Mouse (Mus musculus) neutrophil, adult 59 days (primary cell): ENCODE results near the gene Vmn2r56. TPM values are rescaled to one million over a fixed set of nuclear protein-coding genes. Genes with fewer than 3 reads are reported as not detected.

ENCODE experiments used
- total RNA-seq, 2 experiments: library from RNA; stranded (reverse); gene quantifications; 1 replicate in 1 of 2; 2 replicates in 1 of 2; pipeline ENCODE4 v1.2.4; 2023

Vmn2r56 gene
- total RNA-seq: not detected

DNA sequence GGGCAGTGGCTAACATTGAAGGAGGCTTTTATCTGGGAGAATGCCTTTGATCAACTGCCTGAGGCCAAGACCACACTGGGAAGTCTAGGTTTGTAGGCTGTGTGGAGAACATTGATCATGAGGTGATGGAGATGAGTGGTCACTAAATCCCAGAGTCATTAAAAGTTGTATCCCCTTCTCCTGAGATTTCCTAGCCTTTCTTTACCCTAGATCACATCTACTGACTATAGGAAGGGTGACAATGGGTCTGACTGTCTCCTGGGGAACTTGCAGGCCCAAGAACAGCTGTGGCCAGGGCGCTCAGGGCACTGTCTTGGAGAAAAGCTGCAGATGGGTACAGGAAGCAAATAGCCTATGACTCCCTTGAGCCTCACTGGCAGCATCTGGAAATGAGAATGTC, at the start of gene Vmn2r56:
Gene Vmn2r56, minus strand, starts transcription at position 101 of the 400 bp plus-strand sequence.

GRCm38 (mm10) chr7:12684903-12685302, 49.9 kb downstream of the Vmn2r56 start, which contains the start of gene Vmn2r55:
Gene Vmn2r55 (minus strand): TSS chr7:12685003.

DNA sequence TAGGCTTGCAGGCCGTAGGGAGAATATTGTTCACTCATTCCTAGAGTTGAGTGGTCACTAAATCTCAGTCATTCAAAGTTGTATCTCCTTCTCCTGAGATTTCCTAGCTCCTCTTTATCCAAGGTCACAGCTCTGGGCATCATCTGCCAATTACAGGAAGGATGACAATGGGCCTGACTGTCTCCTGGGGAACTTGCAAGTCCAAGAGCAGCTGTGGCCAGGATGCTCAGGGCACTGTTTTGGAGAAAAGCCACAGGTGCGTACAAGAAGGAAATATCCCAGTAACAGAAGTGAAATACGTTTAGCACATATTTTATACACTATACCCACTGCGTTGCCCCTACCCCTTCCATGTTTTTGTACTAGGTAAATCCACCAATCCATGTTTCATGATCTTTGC, 94.6 kb downstream of the Vmn2r56 start, which contains the start of gene Vmn2r54:
Gene Vmn2r54, minus strand, starts transcription at position 101 of the 400 bp plus-strand sequence.

Other genes with a start within 250 kb of the Vmn2r56 start
- not detected for gene 2900092C05Rik, start 222.5 kb downstream of the Vmn2r56 start, total RNA-seq
- gene Vmn2r53, start 126.2 kb downstream of the Vmn2r56 start, total RNA-seq: under 1 TPM; 0.02 to 0.04 TPM
- gene Vmn2r54, start 94.7 kb downstream of the Vmn2r56 start, total RNA-seq: not detected
- gene Vmn2r55, start 50.0 kb downstream of the Vmn2r56 start, total RNA-seq: not detected
- gene Zscan18, start 68.6 kb upstream of the Vmn2r56 start, total RNA-seq: 1 to 10 TPM; 2.6 to 3.1 TPM
- gene Zfp329, start 83.9 kb upstream of the Vmn2r56 start, total RNA-seq: 1 to 10 TPM; 2.5 to 2.7 TPM
- gene Zfp110, start 99.8 kb upstream of the Vmn2r56 start, total RNA-seq: 10 to 100 TPM; 29.5 to 30.2 TPM
- 1 to 10 TPM; 1.5 to 1.8 TPM for gene Zfp128, start 146.2 kb upstream of the Vmn2r56 start, total RNA-seq
- gene Zscan22, start 162.8 kb upstream of the Vmn2r56 start, total RNA-seq: 1 to 10 TPM; 5.1 to 6.0 TPM
- 100 to 1,000 TPM; 728 to 811 TPM for gene Rps5, start 187.3 kb upstream of the Vmn2r56 start, total RNA-seq
- gene Rnf225, start 192.4 kb upstream of the Vmn2r56 start, total RNA-seq: under 1 TPM; 0.18 to 0.38 TPM
- 1 to 10 TPM; 2.2 to 3.3 TPM for gene Zfp324, start 230.8 kb upstream of the Vmn2r56 start, total RNA-seq
- 1 to 10 TPM; 1.7 to 1.9 TPM for gene Zfp446, start 242.8 kb upstream of the Vmn2r56 start, total RNA-seq